Mouse (Mus musculus): Measurements from ENCODE around the gene Parp9. TPM values are rescaled to one million over a fixed set of nuclear protein-coding genes. Genes with fewer than 3 reads are reported as not detected.

Parp9 gene
- polyA plus RNA-seq, 1 experiment from 2014 or later: 4.2 TPM

DNA sequence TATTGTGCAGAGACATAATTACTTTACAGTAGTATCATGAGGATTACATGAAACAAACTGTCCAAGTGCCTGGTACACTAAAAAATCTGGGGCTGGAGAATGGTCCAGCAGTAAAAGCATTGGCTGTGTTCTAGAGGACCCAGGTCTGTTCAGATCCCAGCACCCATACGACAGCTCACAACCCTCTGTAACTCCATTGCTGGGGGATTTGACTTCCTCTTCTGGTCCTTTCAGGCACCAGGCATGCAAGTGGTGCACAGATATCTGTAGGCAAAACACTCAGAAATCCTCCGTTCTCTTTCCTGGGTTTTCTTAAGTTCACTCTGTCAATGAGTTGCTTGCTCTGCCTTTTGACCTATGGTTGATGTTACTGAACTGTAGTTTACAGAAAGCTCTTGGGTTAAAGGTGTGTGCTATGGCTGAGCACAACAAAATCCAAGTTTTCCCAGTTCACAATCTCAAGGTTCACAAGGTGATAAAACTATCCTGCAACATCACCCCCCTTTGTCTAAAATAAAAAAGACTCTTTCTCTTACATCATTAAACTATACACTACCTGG, 16.5 kb upstream of the Parp9 start:
- 85% methylated on average over 2 of the region's 2 CpGs for WGBS
- no peak overlapping the region for H3K4me3 ChIP-seq (ENCODE audit: low read depth, low read length)
- H3K27ac ChIP-seq (ENCODE audit: low read depth, low read length): no peak overlapping the region
- H3K36me3 ChIP-seq (ENCODE audit: control insufficient read depth, insufficient read depth, low read length): no peaks in the 10 kb centered on the region
- no peaks in the 10 kb centered on the region for H3K9me3 ChIP-seq (ENCODE audit: control insufficient read depth, low read length)
- H3K27me3 ChIP-seq (ENCODE audit: control insufficient read depth, insufficient read depth, low read length): no peaks in the 10 kb centered on the region
- ATAC-seq (replicated peaks; ENCODE audit: low FRiP score) (no peak), DNase-seq (ENCODE audit: low spot score) (no peak)
- no peak overlapping the region for H3K9ac ChIP-seq (ENCODE audit: low read length)
- H3K4me1 ChIP-seq (replicated peaks; ENCODE audit: control insufficient read depth, insufficient read depth, low read length): no peaks in the 10 kb centered on the region
- no peak overlapping the region for H3K4me2 ChIP-seq (ENCODE audit: low read depth, low read length, severe bottlenecking)

DNA sequence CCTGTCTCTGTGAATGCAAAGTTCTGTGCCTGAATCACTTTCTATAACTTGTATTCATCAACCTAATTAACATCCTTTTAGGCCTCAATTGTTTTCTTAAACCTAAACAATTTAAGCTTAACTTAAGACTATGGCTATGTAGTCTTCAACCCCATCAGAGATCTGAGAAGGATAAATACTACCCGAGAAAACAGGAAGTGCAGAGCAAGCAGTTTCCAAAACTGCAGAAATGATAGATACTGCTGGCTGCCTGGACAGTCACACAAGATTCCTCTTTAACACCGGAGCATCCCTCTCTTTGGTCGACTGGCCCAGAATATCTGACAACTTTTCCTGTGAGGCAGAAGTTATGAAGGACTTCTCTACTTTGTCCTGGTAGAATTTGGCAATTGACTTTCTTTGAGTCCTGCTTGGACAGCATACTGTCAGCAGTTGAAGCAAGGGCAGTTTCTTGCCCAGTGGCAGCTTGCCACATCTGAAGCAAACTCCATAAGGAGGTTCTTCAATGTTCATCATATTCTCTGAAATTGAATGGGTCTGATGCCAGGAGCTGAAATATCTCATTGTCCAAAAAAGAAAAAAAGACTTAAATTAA, 15.9 kb upstream of the Parp9 start:
- 77% methylated on average over 3 of the region's 3 CpGs for WGBS
- Histone ChIP-seq H3K27me3 (ENCODE audit: control insufficient read depth, insufficient read depth, low read length) (no peaks in the 10 kb centered on the region), H3K27ac (ENCODE audit: low read depth, low read length) (no peak overlapping the region), H3K4me1 (replicated peaks; ENCODE audit: control insufficient read depth, insufficient read depth, low read length) (no peaks in the 10 kb centered on the region), H3K9ac (ENCODE audit: low read length) (no peak overlapping the region), H3K9me3 (ENCODE audit: control insufficient read depth, low read length) (no peaks in the 10 kb centered on the region), H3K4me3 (ENCODE audit: low read depth, low read length) (no peak overlapping the region), H3K4me2 (ENCODE audit: low read depth, low read length, severe bottlenecking) (no peak overlapping the region), H3K36me3 (ENCODE audit: control insufficient read depth, insufficient read depth, low read length) (no peaks in the 10 kb centered on the region)
- no peak for DNase-seq (ENCODE audit: low spot score)
- ATAC-seq (replicated peaks; ENCODE audit: low FRiP score): no peak

DNA sequence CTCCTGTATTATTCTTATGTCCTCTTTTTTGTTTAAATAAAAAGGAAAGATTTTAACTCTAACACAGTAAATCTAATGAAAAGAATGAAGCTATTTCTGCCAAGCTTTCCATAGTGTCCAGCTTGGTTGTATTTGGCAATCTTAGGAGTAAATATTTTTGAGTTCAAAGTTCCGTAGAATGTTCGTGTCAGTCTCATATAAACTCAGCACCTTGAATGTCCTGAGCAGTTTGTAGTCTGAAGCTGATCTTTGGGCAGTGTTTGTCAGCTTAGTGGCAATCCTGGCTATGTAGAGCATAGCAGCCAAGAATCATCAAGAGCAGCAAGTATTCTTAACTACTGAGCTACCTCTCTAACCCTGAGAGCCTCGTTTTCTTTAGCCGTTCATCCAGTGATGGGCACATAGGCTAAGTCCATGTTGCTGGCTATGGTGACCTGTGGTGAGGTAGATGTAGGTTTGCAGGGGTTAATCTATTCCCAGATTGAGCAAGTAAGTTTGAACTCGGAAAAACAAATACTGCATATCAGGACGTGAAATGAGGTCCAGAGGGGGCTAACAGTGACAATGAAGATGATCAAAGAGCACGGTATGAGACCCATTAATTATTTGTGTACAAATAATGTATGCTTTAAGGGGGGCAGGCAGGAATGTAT, 14.6 kb upstream of the Parp9 start:
- WGBS: 87% methylated on average over 7 of the region's 7 CpGs
- Histone ChIP-seq H3K9ac (ENCODE audit: low read length) (no peak overlapping the region), H3K4me3 (ENCODE audit: low read depth, low read length) (no peak overlapping the region), H3K4me2 (ENCODE audit: low read depth, low read length, severe bottlenecking) (no peak overlapping the region), H3K9me3 (ENCODE audit: control insufficient read depth, low read length) (no peaks in the 10 kb centered on the region), H3K27me3 (ENCODE audit: control insufficient read depth, insufficient read depth, low read length) (no peaks in the 10 kb centered on the region), H3K27ac (ENCODE audit: low read depth, low read length) (no peak overlapping the region), H3K4me1 (replicated peaks; ENCODE audit: control insufficient read depth, insufficient read depth, low read length) (no peaks in the 10 kb centered on the region), H3K36me3 (ENCODE audit: control insufficient read depth, insufficient read depth, low read length) (no peaks in the 10 kb centered on the region)
- DNase-seq (ENCODE audit: low spot score) (no peak), ATAC-seq (replicated peaks; ENCODE audit: low FRiP score) (no peak)

DNA sequence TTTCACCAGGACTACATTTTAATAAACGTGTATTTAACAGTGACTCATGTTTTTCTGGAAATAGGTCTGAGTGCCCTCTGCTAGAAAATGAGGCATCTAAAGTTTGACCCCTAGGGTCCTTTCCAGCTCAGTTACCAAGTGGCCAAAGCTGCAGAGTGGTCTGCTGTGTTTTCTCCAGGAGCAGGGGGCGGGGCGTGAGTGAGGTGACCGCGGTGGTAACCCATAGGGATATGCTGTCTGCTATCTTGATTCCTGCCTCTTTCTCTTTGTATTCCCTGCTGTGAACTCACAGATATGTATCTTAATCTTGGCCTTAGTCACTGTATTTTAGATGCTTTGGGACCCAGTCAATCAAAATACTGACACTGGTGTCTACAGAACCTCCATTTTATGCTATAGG, 13.9 kb upstream of the Parp9 start:
- Histone ChIP-seq H3K4me3 (ENCODE audit: low read depth, low read length) (no peak overlapping the region), H3K4me1 (replicated peaks; ENCODE audit: control insufficient read depth, insufficient read depth, low read length) (no peaks in the 10 kb centered on the region), H3K36me3 (ENCODE audit: control insufficient read depth, insufficient read depth, low read length) (no peaks in the 10 kb centered on the region), H3K9ac (ENCODE audit: low read length) (no peak overlapping the region), H3K27me3 (ENCODE audit: control insufficient read depth, insufficient read depth, low read length) (no peaks in the 10 kb centered on the region), H3K27ac (ENCODE audit: low read depth, low read length) (no peak overlapping the region), H3K9me3 (ENCODE audit: control insufficient read depth, low read length) (no peaks in the 10 kb centered on the region), H3K4me2 (ENCODE audit: low read depth, low read length, severe bottlenecking) (no peak overlapping the region)
- ATAC-seq (replicated peaks; ENCODE audit: low FRiP score): no peak
- DNase-seq (ENCODE audit: low spot score): no peak
- WGBS: 92% methylated on average over 5 of the region's 5 CpGs

DNA sequence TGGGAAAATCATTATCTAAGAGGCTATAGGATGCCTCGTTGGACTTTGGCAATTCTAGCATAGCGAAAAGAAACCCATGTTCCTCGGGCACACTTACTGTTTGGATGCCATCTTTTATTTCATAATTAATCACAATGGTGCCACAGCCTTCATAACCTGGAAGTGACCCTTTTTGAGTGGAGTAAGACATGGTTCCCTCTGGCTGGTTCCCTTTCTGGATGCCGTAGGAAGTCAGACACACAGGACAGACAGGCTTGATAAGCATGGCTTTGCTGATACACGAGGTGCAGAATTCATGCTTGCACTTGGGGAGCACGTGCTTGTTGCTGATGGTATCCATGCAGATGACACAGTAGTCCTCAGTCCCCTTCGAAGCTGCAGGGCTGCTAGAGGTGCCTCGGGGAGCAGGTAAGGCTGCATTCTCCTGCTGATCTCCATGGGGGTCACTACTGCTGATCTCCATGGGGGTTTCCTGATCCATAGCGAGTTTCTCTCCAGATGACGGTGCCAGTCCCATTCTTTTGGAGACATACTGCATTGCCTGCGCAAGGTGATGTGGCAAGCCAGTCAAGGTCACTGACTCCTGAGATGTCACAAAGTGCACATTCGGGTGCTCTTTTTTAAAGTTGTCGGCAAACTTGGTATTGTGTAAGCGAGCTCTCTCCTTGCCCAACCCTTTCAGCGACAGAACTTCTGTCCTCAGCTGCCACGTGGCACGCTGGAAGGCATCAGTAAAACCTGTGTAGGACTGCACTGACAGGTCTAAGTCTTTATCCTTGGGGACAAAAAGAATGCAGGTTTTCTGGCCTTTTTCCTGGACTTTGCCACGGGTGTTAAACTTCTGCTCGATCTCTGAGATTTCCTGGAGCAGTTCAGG, 5.9 kb upstream of the Parp9 start:
- Histone ChIP-seq H3K4me3 (ENCODE audit: low read depth, low read length) (no peak overlapping the region), H3K9me3 (ENCODE audit: control insufficient read depth, low read length) (no peaks in the 10 kb centered on the region), H3K9ac (ENCODE audit: low read length) (no peak overlapping the region), H3K4me2 (ENCODE audit: low read depth, low read length, severe bottlenecking) (no peak overlapping the region), H3K27ac (ENCODE audit: low read depth, low read length) (no peak overlapping the region), H3K36me3 (ENCODE audit: control insufficient read depth, insufficient read depth, low read length) (no peaks in the 10 kb centered on the region), H3K4me1 (replicated peaks; ENCODE audit: control insufficient read depth, insufficient read depth, low read length) (no peaks in the 10 kb centered on the region), H3K27me3 (ENCODE audit: control insufficient read depth, insufficient read depth, low read length) (no peaks in the 10 kb centered on the region)
- WGBS: 87% methylated on average over 19 of the region's 19 CpGs
- no peak for ATAC-seq (replicated peaks; ENCODE audit: low FRiP score)
- DNase-seq (ENCODE audit: low spot score): no peak

DNA sequence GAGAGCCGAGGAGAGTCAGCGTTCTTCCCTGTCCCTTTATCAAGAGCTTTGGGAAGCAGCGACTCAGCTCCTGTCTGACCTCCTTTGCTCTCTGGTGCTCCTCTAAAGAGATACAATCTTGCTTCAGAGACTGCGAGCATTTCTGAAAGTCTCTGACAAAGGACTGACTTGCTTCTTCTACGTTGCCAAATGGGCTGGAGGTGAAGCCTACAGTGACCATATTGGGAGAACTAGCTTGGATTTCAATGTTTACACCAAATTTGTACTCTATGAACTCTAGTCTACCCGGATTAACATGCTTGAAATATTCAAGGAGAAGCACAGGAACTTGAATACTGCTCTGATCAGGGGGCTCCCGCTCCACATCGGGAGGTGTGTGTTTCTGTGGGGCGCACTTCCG, 5.1 kb upstream of the Parp9 start:
- 86% methylated on average over 10 of the region's 10 CpGs for WGBS
- no peak overlapping the region for H3K9ac ChIP-seq (ENCODE audit: low read length)
- H3K4me3 ChIP-seq (ENCODE audit: low read depth, low read length): no peak overlapping the region
- H3K9me3 ChIP-seq (ENCODE audit: control insufficient read depth, low read length): no peaks in the 10 kb centered on the region
- H3K27ac ChIP-seq (ENCODE audit: low read depth, low read length): no peak overlapping the region
- ATAC-seq (replicated peaks; ENCODE audit: low FRiP score): no peak
- H3K27me3 ChIP-seq (ENCODE audit: control insufficient read depth, insufficient read depth, low read length): no peaks in the 10 kb centered on the region
- H3K4me1 ChIP-seq (replicated peaks; ENCODE audit: control insufficient read depth, insufficient read depth, low read length): no peaks in the 10 kb centered on the region
- DNase-seq (ENCODE audit: low spot score): no peak
- H3K4me2 ChIP-seq (ENCODE audit: low read depth, low read length, severe bottlenecking): no peak overlapping the region
- no peaks in the 10 kb centered on the region for H3K36me3 ChIP-seq (ENCODE audit: control insufficient read depth, insufficient read depth, low read length)

DNA sequence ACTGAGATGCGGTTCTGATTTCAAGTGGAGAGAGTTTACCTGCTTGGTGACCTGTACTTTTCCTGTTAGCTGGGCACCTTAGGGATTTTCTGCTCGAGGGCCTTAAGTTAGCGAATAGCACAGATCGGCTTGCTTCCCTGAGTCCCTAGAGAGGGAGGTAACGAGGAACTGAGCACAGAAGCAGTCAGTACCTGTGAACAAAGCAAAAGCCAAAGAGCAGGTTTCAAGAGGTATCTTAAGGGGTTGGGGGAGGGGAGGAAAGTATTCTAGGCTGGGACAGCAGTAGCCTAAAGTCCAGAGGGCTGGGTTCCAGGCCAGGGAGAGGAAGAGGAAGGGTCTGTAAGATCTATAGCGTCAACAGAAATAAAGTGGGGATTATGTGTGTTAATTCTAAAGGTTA, 991 bp downstream of the Parp9 start:
- no peak for ATAC-seq (replicated peaks; ENCODE audit: low FRiP score)
- Histone ChIP-seq H3K27me3 (ENCODE audit: control insufficient read depth, insufficient read depth, low read length) (no peaks in the 10 kb centered on the region; the same call in 1 of the 2 replicates), H3K9ac (ENCODE audit: low read length) (peak overlapping the region; percentile 75), H3K4me2 (ENCODE audit: low read depth, low read length, severe bottlenecking) (peak overlapping the region; percentile 86), H3K4me1 (replicated peaks; ENCODE audit: control insufficient read depth, insufficient read depth, low read length) (no peaks in the 10 kb centered on the region; the same call in 1 of the 2 replicates), H3K27ac (ENCODE audit: low read depth, low read length) (no peak overlapping the region), H3K36me3 (ENCODE audit: control insufficient read depth, insufficient read depth, low read length) (no peaks in the 10 kb centered on the region), H3K9me3 (ENCODE audit: control insufficient read depth, low read length) (no peaks in the 10 kb centered on the region), H3K4me3 (ENCODE audit: low read depth, low read length) (peak overlapping the region; percentile 56)
- WGBS: 4% methylated on average over 6 of the region's 6 CpGs
- DNase-seq (ENCODE audit: low spot score): no peak

DNA sequence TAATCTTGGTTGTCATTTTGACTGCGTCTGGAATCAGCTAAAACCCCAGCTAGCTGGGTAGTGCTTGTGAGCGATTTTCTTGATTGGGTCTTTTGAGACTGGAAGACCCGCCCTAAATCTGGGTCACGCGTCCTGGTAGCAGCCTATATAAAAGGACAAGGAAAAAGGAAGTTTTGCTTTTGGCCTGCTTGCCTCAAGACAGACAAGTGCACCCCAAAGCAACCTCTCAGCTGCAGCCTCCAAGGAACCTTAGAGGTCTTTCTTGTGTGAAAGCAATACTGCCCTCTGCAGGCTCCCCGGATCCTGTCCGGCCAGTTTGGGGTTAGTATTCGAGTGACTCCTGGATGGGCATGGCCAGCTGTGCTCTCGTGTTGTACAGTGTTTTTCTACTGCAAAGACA, 1.4 kb downstream of the Parp9 start:
- Histone ChIP-seq H3K9me3 (ENCODE audit: control insufficient read depth, low read length) (no peaks in the 10 kb centered on the region), H3K27me3 (ENCODE audit: control insufficient read depth, insufficient read depth, low read length) (no peaks in the 10 kb centered on the region; the same call in 1 of the 2 replicates), H3K9ac (ENCODE audit: low read length) (no peak overlapping the region; the same call in 1 of the 2 replicates), H3K4me2 (ENCODE audit: low read depth, low read length, severe bottlenecking) (peak overlapping the region; percentile 86; the same call in 1 of the 2 replicates), H3K27ac (ENCODE audit: low read depth, low read length) (no peak overlapping the region), H3K36me3 (ENCODE audit: control insufficient read depth, insufficient read depth, low read length) (no peaks in the 10 kb centered on the region), H3K4me1 (replicated peaks; ENCODE audit: control insufficient read depth, insufficient read depth, low read length) (no peaks in the 10 kb centered on the region; the same call in 1 of the 2 replicates), H3K4me3 (ENCODE audit: low read depth, low read length) (peak overlapping the region; percentile 56; the same call in 1 of the 2 replicates)
- DNase-seq (ENCODE audit: low spot score) (peak; percentile 83), ATAC-seq (replicated peaks; ENCODE audit: low FRiP score) (no peak)
- 12% methylated on average over 9 of the region's 9 CpGs for WGBS
